Mouse (Mus musculus): ENCODE results near the gene Fkbp6. TPM values are rescaled to one million over a fixed set of nuclear protein-coding genes. Genes with fewer than 3 reads are reported as not detected.

Gene Fkbp6
- polyA plus RNA-seq, 1 experiment from 2014 or later: 0.11 TPM

DNA sequence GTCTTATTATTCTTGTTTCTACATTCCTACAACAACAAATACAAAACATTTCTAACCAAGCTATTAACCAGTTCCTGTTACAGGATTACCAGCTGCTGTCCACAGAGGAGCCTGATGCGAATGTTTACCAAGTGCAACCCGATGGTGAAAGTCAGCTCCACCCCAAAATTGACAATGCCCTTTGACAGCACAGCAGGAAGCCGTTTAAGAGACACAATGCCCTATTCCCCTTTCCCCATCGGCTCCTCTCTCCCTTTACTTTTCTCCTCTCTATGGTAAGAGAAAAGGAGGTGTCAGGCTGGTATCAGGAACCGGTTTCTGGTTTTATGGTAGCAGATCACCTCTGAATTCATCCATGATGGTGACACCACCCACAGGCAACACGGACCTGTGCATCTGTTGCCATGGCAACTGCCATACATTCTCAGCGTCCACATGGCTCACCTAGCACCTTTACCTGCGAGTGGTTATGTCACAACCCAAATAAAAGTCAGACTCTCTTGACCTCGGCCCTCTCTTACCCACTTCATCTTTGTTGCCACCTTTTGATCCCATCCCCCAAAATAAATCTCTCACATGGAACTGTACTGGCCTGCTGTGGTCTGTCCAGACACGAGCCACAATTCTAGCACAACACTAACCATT lies 43.4 kb downstream of the Fkbp6 start:
- Histone ChIP-seq H3K4me2 (no peak overlapping the region), H3K9ac (no peak overlapping the region), H3K27ac (replicated peaks) (no peak overlapping the region), H3K36me3 (no peaks in the 10 kb centered on the region), H3K9me3 (no peaks in the 10 kb centered on the region), H3K4me1 (peaks cover 2% of the 10 kb centered on the region; the same call in 1 of the 2 replicates), H3K27me3 (replicated peaks) (peaks cover 29% of the 10 kb centered on the region), H3K4me3 (no peak overlapping the region)
- 46% methylated on average over 10 of the region's 10 CpGs for WGBS
- no peak for ATAC-seq (ENCODE audit: extremely low read depth, insufficient number of reproducible peaks, low FRiP score, low TSS enrichment)

DNA sequence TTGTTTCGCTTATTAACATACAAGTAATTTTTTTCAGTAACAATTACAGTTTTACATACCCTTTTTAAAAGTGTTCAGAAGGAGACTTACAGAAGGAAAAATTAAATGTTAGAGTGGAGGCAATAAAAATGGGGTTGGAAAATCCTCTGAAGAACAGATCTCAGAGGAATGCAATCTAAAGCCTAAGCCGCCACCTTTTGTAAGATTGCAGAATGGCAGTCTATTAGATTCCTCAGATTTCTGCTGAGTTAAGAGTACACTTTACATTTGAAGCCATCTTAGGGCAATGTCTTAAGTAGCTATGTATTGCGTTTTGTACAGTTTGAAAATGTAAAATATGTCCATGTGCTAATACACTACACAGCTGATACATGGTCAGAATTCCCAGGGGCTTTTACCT lies 47.4 kb downstream of the Fkbp6 start:
- no peak overlapping the region for H3K27ac ChIP-seq (replicated peaks)
- no peaks in the 10 kb centered on the region for H3K9me3 ChIP-seq
- H3K4me3 ChIP-seq: no peak overlapping the region
- no peaks in the 10 kb centered on the region for H3K36me3 ChIP-seq
- no peak overlapping the region for H3K9ac ChIP-seq
- H3K4me1 ChIP-seq: no peaks in the 10 kb centered on the region
- ATAC-seq (ENCODE audit: extremely low read depth, insufficient number of reproducible peaks, low FRiP score, low TSS enrichment): no peak
- H3K27me3 ChIP-seq (replicated peaks): peaks cover 23% of the 10 kb centered on the region
- 72% methylated on average over 3 of the region's 3 CpGs for WGBS
- H3K4me2 ChIP-seq: no peak overlapping the region

GRCm38 (mm10) chr5:135301916-135302315 lies 47.9 kb downstream of the Fkbp6 start:
- H3K27me3 ChIP-seq (replicated peaks): peaks cover 23% of the 10 kb centered on the region
- 26% methylated on average over 3 of the region's 3 CpGs for WGBS
- H3K9me3 ChIP-seq: no peaks in the 10 kb centered on the region
- H3K9ac ChIP-seq: no peak overlapping the region
- H3K27ac ChIP-seq (replicated peaks): no peak overlapping the region
- H3K4me2 ChIP-seq: no peak overlapping the region
- no peaks in the 10 kb centered on the region for H3K36me3 ChIP-seq
- no peak overlapping the region for H3K4me3 ChIP-seq
- ATAC-seq (ENCODE audit: extremely low read depth, insufficient number of reproducible peaks, low FRiP score, low TSS enrichment): no peak
- no peaks in the 10 kb centered on the region for H3K4me1 ChIP-seq

DNA sequence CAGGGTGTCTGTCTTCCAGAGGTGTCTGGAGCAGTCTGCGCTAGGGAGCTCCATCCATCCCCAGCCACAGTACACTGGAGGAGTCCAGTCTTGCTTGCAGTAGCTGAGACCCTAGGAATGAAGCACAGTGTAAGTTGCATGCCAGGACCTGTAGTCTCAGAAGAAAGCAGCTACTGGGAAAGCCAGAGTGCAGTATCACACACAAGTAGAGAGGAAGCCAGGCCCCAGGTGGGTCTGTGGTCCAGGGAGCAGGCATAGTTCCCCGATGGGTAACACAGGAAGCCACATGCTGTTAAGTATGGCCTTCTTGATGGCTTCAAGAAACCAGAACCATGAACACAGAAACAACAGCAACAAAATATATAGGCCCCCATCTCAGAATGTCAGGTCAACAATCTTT lies 57.8 kb downstream of the Fkbp6 start:
- ATAC-seq (ENCODE audit: extremely low read depth, insufficient number of reproducible peaks, low FRiP score, low TSS enrichment): no peak
- WGBS: 81% methylated on average over 2 of the region's 2 CpGs
- no peak overlapping the region for H3K9ac ChIP-seq
- no peaks in the 10 kb centered on the region for H3K36me3 ChIP-seq
- no peaks in the 10 kb centered on the region for H3K4me1 ChIP-seq
- H3K9me3 ChIP-seq: no peaks in the 10 kb centered on the region
- no peak overlapping the region for H3K4me2 ChIP-seq
- peaks cover 3% of the 10 kb centered on the region for H3K27me3 ChIP-seq (replicated peaks)
- no peak overlapping the region for H3K27ac ChIP-seq (replicated peaks)
- H3K4me3 ChIP-seq: no peak overlapping the region

DNA sequence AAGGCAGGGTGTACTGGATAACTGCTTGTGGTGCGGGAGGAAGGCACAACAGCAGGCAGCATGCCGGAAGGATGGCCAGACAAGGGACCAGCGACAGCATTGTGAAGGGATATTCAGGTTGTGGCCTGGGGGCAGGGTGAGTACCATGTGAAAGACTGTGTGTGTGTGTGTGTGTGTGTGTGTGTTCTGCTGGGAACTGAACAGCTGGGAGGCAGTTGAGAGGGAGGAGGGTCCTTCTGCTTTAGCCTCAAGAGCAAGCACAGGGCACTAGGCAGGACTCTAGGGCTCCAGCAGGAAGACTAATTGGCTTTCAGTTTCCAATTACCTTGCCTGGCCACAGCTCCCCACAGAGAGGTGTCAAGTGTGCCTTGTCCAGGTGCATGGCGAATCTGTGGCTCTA lies 58.7 kb downstream of the Fkbp6 start:
- WGBS: 42% methylated on average over 4 of the region's 4 CpGs

DNA sequence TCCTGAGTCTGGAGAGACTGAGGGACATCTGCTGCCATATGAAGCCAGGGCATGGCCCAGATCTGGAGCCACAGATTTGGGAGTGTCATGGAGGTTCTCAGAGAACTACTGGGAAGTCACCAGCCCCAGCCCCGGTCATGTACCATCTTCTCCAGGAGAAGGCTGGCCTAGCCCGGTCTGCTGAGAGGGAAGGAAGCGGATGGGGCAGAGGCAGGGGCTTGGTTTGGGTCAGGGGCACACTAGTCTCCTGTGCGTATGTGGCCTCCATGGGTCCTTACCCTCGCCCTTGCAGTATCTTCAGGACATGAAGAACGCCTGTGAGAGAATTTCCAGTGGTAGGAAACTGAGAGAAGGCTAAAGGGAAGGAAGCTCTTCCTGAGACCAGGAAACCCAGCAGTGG lies 59.1 kb downstream of the Fkbp6 start:
- Histone ChIP-seq H3K27me3 (replicated peaks) (peaks cover 6% of the 10 kb centered on the region), H3K4me3 (no peak overlapping the region), H3K9ac (no peak overlapping the region), H3K9me3 (no peaks in the 10 kb centered on the region), H3K4me1 (no peaks in the 10 kb centered on the region), H3K27ac (replicated peaks) (no peak overlapping the region), H3K4me2 (no peak overlapping the region), H3K36me3 (no peaks in the 10 kb centered on the region)
- WGBS: 70% methylated on average over 6 of the region's 6 CpGs
- ATAC-seq (ENCODE audit: extremely low read depth, insufficient number of reproducible peaks, low FRiP score, low TSS enrichment): no peak

More for the DNA sequence above, 58.7 kb downstream of the Fkbp6 start:
- no peaks in the 10 kb centered on the region for H3K4me1 ChIP-seq
- no peak for ATAC-seq (ENCODE audit: extremely low read depth, insufficient number of reproducible peaks, low FRiP score, low TSS enrichment)
- H3K36me3 ChIP-seq: no peaks in the 10 kb centered on the region
- H3K27ac ChIP-seq (replicated peaks): no peak overlapping the region
- no peak overlapping the region for H3K4me3 ChIP-seq
- no peak overlapping the region for H3K9ac ChIP-seq
- H3K4me2 ChIP-seq: no peak overlapping the region
- H3K27me3 ChIP-seq (replicated peaks): peaks cover 6% of the 10 kb centered on the region
- H3K9me3 ChIP-seq: no peaks in the 10 kb centered on the region

- H3K27ac ChIP-seq (replicated peaks): no peak overlapping the region
- no peaks in the 10 kb centered on the region for H3K36me3 ChIP-seq
- H3K27me3 ChIP-seq (replicated peaks): peaks cover 6% of the 10 kb centered on the region
- no peak overlapping the region for H3K4me2 ChIP-seq
- H3K4me1 ChIP-seq: no peaks in the 10 kb centered on the region
- H3K4me3 ChIP-seq: no peak overlapping the region
- no peak overlapping the region for H3K9ac ChIP-seq
- no peak for ATAC-seq (ENCODE audit: extremely low read depth, insufficient number of reproducible peaks, low FRiP score, low TSS enrichment)
- no peaks in the 10 kb centered on the region for H3K9me3 ChIP-seq
- 65% methylated on average over 5 of the region's 5 CpGs for WGBS
Measured at GRCm38 (mm10) chr5:135286926-135287325, 62.9 kb downstream of the Fkbp6 start.

- no peak for ATAC-seq (ENCODE audit: extremely low read depth, insufficient number of reproducible peaks, low FRiP score, low TSS enrichment)
- Histone ChIP-seq H3K9ac (no peak overlapping the region), H3K4me1 (no peaks in the 10 kb centered on the region), H3K4me3 (no peak overlapping the region), H3K36me3 (no peaks in the 10 kb centered on the region), H3K27ac (replicated peaks) (no peak overlapping the region), H3K4me2 (no peak overlapping the region), H3K9me3 (no peaks in the 10 kb centered on the region), H3K27me3 (replicated peaks) (peaks cover 6% of the 10 kb centered on the region)
- WGBS: 2% methylated on average over 6 of the region's 6 CpGs
Measured at GRCm38 (mm10) chr5:135286185-135286584, 63.7 kb downstream of the Fkbp6 start.

DNA sequence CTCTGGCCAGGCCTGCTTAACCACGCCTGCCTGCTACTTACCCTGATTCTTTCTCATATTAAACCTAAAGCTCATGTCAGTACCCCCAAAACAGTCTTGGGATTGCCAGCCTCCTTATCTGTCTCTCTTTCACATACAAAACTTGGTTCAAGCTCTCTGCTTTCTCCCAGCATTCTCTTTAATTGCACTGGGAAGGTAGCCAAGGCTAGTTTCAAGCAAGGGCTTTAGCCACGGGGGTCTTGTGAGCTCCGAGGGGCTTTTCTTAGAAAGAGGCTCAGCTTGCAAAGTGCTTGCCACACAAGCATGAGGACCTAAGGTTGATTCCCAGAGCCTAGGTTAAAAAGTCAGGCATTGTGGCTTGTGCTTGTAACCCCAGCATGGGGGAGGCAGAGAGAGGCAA lies 64.6 kb downstream of the Fkbp6 start:
- WGBS: 73% methylated on average over 3 of the region's 3 CpGs
- no peak for ATAC-seq (ENCODE audit: extremely low read depth, insufficient number of reproducible peaks, low FRiP score, low TSS enrichment)
- Histone ChIP-seq H3K9ac (no peak overlapping the region), H3K27ac (replicated peaks) (no peak overlapping the region), H3K27me3 (replicated peaks) (peaks cover 6% of the 10 kb centered on the region; the same call in 1 of the 2 replicates), H3K4me2 (no peak overlapping the region), H3K36me3 (no peaks in the 10 kb centered on the region), H3K9me3 (no peaks in the 10 kb centered on the region), H3K4me1 (peaks cover 3% of the 10 kb centered on the region; the same call in 1 of the 2 replicates), H3K4me3 (no peak overlapping the region)

DNA sequence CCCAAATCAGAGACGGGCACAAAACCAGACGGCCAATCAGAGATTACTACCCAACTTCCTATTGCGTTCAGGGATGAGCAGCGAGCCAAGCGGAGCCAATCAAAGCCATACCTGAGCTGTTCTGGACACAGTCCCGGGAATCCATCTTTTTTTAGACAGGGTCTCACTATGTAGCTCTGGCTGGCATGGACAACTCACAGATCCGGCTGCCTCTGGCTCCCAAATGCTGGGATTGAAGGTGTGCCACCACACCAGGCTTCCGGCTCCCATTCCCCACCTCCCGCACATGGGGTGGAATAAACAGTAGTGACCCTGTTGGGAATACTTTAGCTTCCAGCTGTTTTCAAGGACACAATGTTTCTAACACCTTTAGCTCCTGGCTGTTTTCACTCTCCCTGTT lies 69.6 kb downstream of the Fkbp6 start:
- no peak overlapping the region for H3K27ac ChIP-seq (replicated peaks)
- H3K4me2 ChIP-seq: no peak overlapping the region
- no peaks in the 10 kb centered on the region for H3K36me3 ChIP-seq
- H3K9me3 ChIP-seq: no peaks in the 10 kb centered on the region
- H3K4me1 ChIP-seq: peaks cover 15% of the 10 kb centered on the region
- H3K4me3 ChIP-seq: no peak overlapping the region
- ATAC-seq (ENCODE audit: extremely low read depth, insufficient number of reproducible peaks, low FRiP score, low TSS enrichment): no peak
- 60% methylated on average over 9 of the region's 9 CpGs for WGBS
- no peak overlapping the region for H3K9ac ChIP-seq
- peaks cover 17% of the 10 kb centered on the region for H3K27me3 ChIP-seq (replicated peaks)

- peaks cover 17% of the 10 kb centered on the region for H3K27me3 ChIP-seq (replicated peaks)
- no peak for ATAC-seq (ENCODE audit: extremely low read depth, insufficient number of reproducible peaks, low FRiP score, low TSS enrichment)
- peak overlapping the region; percentile 74 for H3K9ac ChIP-seq
- peak overlapping the region; percentile 70 for H3K4me2 ChIP-seq
- H3K36me3 ChIP-seq: no peaks in the 10 kb centered on the region
- H3K4me3 ChIP-seq: peak overlapping the region; percentile 44
- H3K27ac ChIP-seq (replicated peaks): no peak overlapping the region
- no peaks in the 10 kb centered on the region for H3K9me3 ChIP-seq
- WGBS: 3% methylated on average over 36 of the region's 36 CpGs
- H3K4me1 ChIP-seq: peaks cover 28% of the 10 kb centered on the region
Measured at GRCm38 (mm10) chr5:135276597-135276996, 73.2 kb downstream of the Fkbp6 start.

- ATAC-seq (ENCODE audit: extremely low read depth, insufficient number of reproducible peaks, low FRiP score, low TSS enrichment): no peak
- Histone ChIP-seq H3K27me3 (replicated peaks) (peaks cover 17% of the 10 kb centered on the region), H3K36me3 (no peaks in the 10 kb centered on the region), H3K9me3 (no peaks in the 10 kb centered on the region), H3K4me2 (peak overlapping the region; percentile 53), H3K4me3 (peak overlapping the region; percentile 17; the same call in 1 of the 2 replicates), H3K4me1 (peaks cover 24% of the 10 kb centered on the region), H3K9ac (peak overlapping the region; percentile 17; the same call in 1 of the 2 replicates), H3K27ac (replicated peaks) (peak overlapping the region; percentile 55)
- 20% methylated on average over 15 of the region's 15 CpGs for WGBS
Measured at GRCm38 (mm10) chr5:135274663-135275396, 75.0 kb downstream of the Fkbp6 start.

Data from heart, embryonic 13.5 days (tissue).